Mouse (Mus musculus): Measurements from ENCODE around the gene Pde3b.
"Not testable (repeated sequence)": the region's sequence is repeated elsewhere in the genome, so short reads cannot be mapped to it uniquely, and the experiment has no call there.

The Pde3b gene

DNA sequence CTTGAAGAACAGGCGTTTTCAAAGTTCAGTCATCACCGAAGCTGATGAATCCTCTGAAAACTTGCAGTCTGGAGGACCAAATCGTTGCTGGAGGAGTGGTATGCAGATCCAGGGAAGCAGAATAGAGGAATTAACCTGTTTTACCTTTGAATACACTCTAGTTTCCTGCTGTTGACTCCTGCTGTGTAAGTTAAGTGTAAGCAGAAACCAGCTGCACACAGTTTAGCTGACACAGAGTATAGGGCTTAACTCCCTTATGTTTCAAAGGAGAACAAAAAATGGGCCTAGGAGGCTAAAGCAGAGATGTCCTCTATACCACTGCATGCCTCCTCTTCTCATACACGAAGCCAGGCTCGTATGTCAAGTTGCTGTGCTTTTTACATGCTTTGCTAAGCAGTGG lies 63.8 kb downstream of the Pde3b start:
- DNase-seq (ENCODE audit: low read depth, low spot score): no peak

DNA sequence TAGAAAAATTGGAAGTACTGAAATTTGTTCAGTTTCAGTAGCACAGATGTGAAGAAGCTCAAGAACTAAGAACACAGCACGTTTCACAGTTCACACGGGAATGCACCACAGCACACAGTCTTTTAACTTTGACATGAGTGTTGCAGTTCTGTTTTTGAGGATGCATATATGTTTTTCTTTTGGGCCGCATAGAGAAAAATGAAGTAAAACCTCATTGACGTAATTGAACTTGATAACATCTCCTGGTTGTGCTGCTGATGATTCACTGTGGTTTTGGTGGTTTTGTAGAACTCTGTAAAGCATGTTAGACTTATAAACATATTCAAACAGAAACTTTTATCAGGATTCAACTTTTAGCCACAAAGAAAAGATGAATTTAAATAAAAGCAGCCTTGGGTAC lies 64.7 kb downstream of the Pde3b start:
- DNase-seq (ENCODE audit: low read depth, low spot score): no peak

DNA sequence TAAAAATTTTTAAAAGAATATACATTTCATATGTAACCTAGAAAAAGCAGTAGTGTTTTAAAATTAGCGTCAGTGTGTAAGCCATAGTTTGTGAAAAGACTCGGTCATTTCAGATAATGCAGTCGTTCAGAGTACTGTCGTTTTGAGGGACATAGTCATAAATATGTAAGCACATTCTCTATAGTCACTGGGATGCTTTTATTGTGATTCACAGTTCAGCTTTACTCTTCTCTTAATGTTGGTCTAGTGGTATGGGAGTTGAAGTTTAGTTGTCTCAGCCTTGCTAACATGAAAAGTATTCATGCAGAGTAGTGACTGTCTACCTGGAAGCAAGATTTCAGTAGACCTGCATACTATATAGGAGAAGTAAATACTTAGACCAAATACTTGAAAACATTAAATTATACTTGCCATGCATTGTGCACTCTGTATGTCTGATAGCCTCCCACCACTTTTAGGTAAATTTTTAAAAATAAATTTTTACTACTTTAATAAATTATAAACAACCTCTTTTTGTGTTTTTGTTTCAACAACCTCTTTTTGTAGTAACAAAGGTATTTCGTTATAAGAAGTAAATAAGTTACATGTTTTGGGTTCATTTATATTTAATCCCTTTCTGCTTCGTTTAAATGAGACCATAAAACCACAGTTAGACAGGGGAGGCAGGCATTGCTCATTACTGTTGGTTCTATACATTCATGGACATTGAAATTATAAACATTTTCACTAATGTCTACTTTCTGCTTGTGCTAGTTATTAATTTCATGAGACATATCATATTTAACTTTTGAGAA lies 65.3 kb downstream of the Pde3b start:
- no peak for DNase-seq (ENCODE audit: low read depth, low spot score)

DNA sequence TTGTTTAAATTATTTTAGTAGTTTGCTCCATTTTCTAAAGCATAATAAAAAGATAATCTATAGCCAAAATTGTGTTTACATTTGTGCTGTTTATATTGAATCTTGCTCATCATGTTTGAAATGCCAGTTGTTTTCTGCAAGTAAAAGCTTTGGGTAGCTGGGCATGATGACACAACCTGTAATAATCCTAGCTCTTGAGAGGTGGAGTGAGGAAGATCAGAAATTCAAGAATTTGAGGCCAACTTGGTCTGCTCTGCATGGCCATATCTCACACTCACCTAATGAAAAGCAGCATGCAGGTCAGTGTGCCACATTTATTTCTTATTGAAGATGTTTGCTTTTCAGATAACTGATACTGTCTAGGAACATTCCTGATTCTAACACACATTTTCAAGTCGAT lies 65.9 kb downstream of the Pde3b start:
- DNase-seq (ENCODE audit: low read depth, low spot score): no peak

DNA sequence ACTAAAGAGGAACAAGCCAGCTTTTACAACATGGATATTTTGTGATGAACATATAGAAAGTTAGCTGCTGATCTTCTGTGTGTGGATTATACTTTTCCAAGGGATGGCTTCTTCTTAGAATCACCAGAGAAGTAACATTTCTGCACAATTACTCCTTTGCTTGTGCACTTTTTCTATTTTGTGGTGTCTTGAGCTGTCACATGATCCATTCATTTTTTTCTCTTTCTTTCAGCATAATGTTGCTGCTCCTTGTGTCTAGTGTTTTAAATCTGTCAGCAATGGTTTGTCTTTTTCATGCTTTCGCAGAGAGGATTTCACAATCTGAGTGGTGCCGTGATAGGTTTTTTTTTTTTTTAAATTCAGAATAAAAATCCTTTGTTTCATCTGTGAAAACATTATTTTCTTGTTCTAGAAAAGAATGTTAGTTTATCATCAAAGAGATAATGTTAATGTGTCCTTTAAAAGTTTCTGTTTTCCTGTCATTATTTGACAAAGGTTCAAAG lies 66.4 kb downstream of the Pde3b start:
- no peak for DNase-seq (ENCODE audit: low read depth, low spot score)

DNA sequence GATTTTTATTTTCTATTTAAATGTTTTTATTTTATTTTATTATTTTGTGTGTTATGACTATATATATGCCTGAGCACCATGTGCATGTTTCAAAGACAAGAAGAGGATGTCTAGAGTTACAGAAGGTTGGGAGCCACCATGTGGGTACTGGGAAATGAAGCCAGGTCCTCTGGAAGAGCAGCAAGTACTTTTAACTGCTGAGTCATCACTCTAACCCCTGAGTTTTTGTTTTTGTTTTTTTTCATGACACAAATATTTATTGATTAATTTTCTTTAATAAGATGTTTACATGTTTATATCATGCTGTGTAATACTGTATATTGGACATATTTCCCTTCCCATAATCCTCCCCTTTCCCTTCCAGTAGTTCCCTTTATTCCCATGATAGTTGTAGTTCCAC lies 77.5 kb downstream of the Pde3b start:
- no peak for DNase-seq (ENCODE audit: low read depth, low spot score)

DNA sequence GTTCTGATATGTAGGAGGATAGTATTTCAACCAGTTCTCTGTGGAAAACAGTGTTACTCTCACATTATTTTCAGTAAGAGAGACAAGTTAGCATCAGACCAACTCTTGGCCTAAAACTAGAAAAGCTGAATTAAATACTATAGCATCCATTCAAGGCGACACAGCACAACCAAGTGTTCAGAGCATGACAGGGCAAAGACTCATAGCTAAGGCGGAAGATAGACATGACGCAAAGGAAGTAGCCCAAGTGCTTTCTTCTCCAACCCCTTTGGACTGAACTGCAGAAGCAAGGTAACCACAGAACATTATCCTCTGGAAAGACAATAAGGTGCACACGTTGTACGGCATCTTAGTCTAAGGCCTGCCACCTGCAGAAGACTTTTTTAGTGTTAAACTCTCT lies 79.0 kb downstream of the Pde3b start:
- no peak for DNase-seq (ENCODE audit: low read depth, low spot score)

DNA sequence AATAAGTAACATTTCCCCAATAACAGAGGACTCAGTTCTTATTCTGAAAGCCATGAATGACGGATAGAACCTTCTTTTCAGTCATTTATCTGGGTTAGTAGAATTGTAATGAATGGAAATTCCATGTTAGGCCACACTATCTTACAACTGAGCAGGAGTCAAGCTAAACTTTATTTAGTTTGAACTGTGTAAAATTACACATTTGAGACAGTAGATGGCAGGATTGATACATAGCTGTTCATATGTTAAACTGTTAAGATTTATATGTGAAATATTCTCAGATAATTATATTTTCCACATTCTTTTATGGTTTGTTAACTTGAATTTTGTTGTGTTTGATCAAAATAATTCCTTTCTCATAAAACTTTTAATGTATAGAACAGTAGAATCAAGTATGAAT lies 84.2 kb downstream of the Pde3b start:
- no peak for DNase-seq (ENCODE audit: low read depth, low spot score)

DNA sequence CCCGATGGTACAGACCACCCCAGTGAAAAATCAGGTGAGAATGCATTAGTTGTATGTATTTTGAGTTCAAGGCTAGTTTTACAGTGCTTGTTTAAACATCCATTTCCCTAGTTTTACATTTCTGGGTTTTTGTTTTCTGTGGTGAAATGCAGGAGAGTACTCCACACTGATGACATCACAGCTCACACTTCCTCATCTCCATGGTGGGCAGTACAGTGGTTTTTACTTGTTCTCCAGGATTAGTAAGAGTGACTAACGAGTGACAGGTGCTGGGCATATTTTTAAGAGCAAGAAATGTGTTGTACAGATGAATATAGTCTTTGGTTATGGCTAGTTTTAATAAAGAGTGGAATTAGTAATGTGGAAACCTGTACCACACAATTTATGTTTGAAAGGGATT lies 93.8 kb downstream of the Pde3b start:
- no peak for DNase-seq (ENCODE audit: low read depth, low spot score)

DNA sequence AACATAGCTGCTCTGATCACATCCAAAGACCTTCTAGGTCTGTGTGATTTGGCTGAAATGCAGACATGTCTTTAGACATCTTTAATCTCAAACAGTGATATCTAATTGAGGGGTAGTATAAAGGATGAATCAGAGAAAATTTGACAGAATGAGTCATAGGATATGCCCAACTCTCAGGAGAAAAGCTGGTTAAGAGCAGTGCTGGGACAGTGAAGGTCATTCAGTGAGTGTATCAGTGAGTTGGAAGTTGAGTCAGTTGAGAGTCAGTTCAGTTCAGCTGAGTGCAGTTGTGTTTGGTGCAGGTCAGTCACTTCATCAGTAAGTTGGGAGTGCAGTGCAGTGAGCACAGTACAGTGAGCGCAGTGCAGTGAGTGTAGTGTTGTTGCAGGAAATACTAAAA lies 105.0 kb downstream of the Pde3b start:
- no peak for DNase-seq (ENCODE audit: low read depth, low spot score)

DNA sequence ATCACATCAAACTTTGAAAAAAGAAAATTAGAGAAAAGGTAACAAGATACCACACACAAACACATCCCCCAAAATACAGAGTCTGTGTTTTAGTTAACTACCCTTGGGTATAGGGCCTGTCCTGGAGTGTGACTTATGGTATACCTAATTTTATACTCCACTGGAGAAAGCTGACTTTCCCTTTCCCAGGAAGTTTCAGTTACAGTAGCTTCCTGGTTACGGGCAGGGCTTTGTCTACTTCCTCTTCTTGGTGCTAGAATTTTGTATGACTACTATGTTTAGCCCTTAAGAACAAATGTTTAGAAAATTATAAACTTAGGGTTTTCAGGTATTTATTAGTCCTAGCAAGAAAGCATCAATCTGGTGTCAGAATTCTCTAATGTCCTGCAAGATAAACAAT lies 111.2 kb downstream of the Pde3b start:
- no peak for DNase-seq (ENCODE audit: low read depth, low spot score)

DNA sequence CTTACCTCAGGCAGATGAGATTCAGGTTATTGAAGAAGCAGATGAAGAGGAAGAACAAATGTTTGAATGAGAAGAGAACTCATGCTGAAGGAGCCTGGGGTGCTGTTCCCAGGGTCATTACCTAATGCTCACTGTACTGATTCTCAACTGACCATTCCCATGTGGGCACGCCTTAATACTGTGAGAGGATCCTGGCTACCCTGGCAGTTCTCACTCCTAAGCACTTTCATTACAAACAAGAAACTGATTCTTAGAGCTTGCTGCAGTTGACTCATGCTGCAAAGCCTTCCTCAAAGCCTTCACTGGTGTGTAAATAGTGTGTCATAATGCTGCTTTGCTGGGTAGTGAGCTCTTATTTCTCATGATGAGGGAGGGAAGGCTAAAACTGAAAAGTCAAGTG lies 121.1 kb downstream of the Pde3b start:
- no peak for DNase-seq (ENCODE audit: low read depth, low spot score)

DNA sequence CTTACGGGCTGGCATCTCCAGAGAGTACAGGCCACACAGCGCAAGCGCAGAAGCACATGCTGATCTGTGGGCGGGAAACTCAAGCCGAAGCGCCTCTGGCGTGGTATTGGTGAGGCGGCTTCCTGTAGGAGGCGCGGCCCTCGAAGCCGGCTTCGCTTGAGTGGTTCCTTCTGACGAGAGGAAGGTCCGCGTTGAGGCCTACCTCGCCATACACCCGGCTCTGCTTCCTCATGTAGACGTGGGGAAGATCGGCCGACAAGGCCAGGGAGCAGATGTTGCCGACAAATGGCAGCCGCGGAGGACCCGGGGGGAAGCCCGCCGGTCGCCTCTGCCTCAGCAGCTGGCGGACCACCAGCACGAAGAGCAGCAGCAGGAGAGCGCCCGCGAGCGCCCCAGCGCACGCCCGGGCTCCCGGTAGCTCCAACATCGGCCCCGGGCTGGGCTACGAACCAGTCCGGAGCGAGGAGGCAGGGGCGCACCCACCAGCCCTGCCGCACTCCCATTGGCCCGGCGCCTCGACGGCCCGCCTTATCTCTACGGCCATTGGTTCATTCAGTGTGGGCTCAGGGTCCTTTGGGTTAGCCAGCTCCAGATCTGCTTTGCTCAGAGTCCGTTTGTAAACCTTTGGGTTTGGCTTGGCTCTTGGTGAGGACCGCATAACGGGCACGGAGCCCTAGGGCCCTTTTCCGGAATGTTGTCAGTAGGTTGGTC lies 147.6 kb downstream of the Pde3b start, which contains the start of gene Cyp2r1:
Cyp2r1 (minus strand) TSS at position 442 of the 711 bp plus-strand sequence.
- peak; percentile 80 for DNase-seq (ENCODE audit: low read depth, low spot score)

DNA sequence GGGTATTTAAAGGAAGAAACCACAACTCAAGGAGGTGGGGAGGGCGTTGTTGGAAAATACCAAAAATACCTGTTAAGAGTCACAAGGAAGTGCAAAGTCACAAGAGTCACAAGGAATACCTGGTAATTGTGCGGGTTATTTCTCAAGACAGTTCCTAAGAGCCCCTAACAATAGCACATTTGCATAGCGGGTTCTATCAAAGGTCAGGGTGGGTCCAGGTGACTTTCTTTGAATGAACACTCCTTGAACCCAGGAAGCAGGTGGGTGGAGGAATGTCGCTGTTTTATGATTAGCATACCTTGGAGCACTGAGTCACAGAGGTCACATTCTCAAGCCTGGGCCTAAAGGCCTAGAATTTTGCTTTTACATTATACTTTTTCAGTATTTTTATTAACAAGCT lies 158.8 kb downstream of the Pde3b start:
- not testable (repeated sequence) for DNase-seq (ENCODE audit: low read depth, low spot score)

DNA sequence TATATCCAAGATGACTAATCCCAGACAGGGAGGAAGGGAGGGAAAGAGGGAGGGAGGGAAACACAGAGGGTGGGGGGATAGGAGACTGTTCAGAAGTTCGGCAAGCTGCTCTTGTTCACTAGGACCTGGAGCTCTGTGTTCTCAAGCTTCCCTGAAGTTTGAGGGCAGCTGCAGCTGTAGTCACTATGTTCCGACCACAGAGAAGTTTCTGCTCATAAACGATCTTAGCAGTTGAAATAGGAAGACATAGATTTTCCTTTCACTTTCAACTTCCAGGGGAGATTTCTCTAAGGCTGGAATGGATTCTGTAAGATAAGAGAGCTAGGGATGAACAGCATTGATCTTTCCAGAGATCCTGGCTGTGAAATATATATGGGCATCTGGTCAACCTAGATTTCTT lies 161.8 kb downstream of the Pde3b start:
- DNase-seq (ENCODE audit: low read depth, low spot score): no peak

DNA sequence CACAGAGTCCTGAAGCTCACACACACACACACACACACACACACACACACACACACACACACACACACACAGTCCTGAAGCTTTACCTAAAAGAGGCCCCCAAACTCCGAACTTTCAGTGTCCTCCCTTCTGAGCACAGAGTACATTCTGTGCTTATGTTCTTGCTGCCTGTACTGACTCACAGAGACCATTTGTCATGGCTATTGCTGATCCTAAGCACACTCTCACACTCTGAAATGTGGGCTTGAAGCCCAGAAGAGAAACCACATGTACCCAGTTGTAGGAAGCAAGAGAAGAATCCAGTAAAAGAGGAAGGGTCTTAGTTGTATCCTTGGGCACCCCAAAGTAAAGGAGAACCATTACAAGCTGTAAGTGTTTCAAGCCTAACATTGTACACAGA lies 162.6 kb downstream of the Pde3b start:
- no peak for DNase-seq (ENCODE audit: low read depth, low spot score)

DNA sequence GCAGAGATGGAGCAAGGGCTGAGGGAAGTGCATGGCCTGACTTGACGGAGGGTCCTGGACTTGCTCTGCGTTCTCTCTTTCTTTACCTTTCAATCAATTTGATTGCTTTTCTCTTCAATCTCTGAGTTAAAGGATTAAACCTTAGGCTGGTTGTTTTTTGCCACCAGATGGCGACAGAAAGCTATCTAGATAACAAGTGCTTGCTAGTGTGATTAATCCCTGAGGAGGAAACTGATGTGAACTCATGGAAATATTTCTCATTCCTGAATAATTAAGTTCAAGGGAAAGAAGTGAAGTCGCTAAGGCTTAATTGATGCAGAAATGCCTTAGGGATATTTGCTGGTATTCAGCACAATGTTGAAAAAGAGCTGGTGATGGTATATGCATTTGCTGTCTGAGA lies 165.3 kb downstream of the Pde3b start:
- DNase-seq (ENCODE audit: low read depth, low spot score): peak; percentile 46

DNA sequence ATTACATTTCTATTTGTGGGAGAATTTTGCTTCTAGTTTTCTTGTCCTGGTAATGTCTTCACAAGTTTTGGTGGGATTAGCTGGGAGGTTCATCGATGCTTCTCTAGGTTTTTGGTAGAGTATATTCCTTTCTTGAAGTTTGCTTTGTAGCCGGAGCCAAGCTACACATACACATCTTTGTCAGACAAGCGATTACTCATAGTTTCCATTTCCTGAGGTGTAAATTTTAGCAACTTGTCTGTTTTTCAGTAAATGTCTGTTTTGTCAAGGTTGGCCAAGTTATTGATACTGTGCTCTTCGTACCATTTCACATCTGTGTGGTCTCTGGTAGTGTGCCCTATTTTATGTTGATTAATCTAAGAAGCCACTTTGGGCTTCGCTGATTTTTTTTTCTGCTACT lies 166.1 kb downstream of the Pde3b start:
- DNase-seq (ENCODE audit: low read depth, low spot score): no peak

DNA sequence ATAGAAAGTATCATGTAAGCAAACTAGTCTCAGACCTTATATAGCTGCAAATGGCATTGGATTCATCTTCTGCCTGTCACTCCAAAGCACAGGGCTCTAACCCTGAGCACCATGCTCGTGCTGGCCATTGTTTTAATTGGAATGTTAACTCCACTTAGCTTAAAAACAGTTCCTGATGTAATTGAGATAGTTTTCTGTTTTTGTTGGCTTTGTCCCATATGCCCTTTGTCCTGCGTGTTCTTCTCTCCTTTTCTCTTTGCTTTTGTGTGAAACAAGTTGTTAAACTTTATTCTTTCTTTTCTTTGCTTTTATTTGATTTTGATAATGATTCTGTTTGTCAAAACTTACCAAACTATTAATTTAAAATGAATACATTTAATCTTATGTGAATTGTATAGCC lies 167.4 kb downstream of the Pde3b start:
- DNase-seq (ENCODE audit: low read depth, low spot score): no peak
